10 mouse cellular contexts compared by ENCODE assay signal in the genomic region with DNA sequence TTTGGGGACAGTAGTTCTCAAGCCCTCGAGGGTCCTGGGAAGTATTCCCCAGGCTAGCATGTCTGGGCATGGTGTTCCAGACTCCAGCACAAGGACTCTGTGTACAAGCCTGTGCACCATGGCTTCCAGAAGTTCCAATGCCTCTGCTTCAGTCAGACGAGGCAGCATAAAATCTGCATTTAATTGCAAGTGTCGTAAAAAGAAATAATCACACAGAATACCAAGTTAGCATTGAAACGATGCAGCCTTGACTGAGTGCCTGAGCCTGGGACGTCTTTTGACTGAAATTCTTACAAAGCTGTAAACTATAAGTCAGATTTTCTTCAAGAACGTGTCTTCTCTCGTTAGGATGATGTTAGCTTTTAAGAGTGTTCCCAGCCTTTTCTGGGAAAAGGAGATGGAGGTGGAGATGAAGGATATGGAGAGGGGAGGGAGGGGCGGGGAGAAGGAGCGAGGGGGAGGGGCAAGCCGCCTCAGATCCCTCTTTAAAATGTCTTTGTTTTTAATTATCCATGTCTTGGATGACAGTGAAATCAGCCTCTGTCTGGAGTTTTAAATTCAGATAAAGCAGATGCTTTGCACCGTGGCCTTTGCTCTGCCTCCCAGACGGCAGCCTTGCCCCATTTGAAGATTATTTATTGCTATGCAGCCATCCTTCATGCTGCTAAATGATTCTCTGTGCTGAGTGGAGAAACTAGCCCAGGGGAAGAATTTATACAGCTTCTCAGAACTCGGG.
DNase-seq lines count a peak whose midpoint lies in the region; ATAC-seq lines count a peak whose summit lies in the region.
"Had no signal": no experiment of that assay in that cellular context is flagged by ENCODE, and none has a peak within 500 bp of the region (broad histone marks: within the 10 kb centered on the region; RNA-seq: fewer than 3 reads in every experiment).

No protein-coding gene starts in this region.

- H3K27me3 ChIP-seq in forebrain, embryonic 12.5 days: no peaks in the 10 kb centered on the region

- no peak overlapping the region for H3K9ac ChIP-seq in forebrain, embryonic 12.5 days
- H3K9ac ChIP-seq: heart, embryonic 12.5 days had no signal

- H3K4me3 ChIP-seq in forebrain, embryonic 12.5 days (replicated peaks): no peak overlapping the region
- H3K4me3 ChIP-seq: heart, embryonic 12.5 days had no signal

- H3K4me2 ChIP-seq in forebrain, embryonic 12.5 days: 0 out of 2 replicates have a peak overlapping the region, but pooled peaks have one; percentile 13
- H3K4me2 ChIP-seq: heart, embryonic 12.5 days had no signal

- no peak overlapping the region for H3K27ac ChIP-seq in forebrain, embryonic 12.5 days

- H3K4me1 ChIP-seq in forebrain, embryonic 12.5 days: peaks cover 8% of the 10 kb centered on the region; the same call in 1 of the 2 replicates
- H3K4me1 ChIP-seq: heart, embryonic 12.5 days had no signal

- no peak for ATAC-seq in forebrain, embryonic 12.5 days (ENCODE audit: low FRiP score)

- DNase-seq in kidney, postnatal 10 days: peak; percentile 23
- DNase-seq in kidney, postnatal 36 days: no peak
- DNase-seq in embryo, embryonic 10 days (ENCODE audit: low spot score): peak; percentile 52
- peak; percentile 69 for DNase-seq in mesoderm, embryonic 11.5 days (ENCODE audit: low read depth, low spot score)
- no peak for DNase-seq in right cerebral cortex, postnatal 10 days (ENCODE audit: low spot score in 2 of 2)
- DNase-seq in testis, postnatal 14 days (ENCODE audit: low spot score): no peak
- no peak for DNase-seq in ovary, adult 18-20 months (ENCODE audit: low spot score)
- DNase-seq: cerebellum, adult 11-12 months had no signal

- WGBS in forebrain, embryonic 12.5 days: 42% methylated on average over 13 of the region's 13 CpGs

- no peaks in the 10 kb centered on the region for H3K36me3 ChIP-seq in forebrain, embryonic 12.5 days (replicated peaks)
- H3K36me3 ChIP-seq: heart, embryonic 12.5 days had no signal

- H3K9me3 ChIP-seq in forebrain, embryonic 12.5 days: no peaks in the 10 kb centered on the region
- H3K9me3 ChIP-seq: heart, embryonic 12.5 days had no signal

Comparison
In these comparisons a context has a peak if more than half of its experiments do, and no peak if none do; other contexts are left out.
1. DNase-seq: peak in kidney, postnatal 10 days (single experiment), embryo, embryonic 10 days (single experiment) and mesoderm, embryonic 11.5 days (single experiment); none in kidney, postnatal 36 days (0 of 2), right cerebral cortex, postnatal 10 days (0 of 2), testis, postnatal 14 days (single experiment) and ovary, adult 18-20 months (single experiment).